Mouse (Mus musculus): ENCODE measurements around the gene Farp1.

- no peak for TF ChIP-seq POLR2A (IDR thresholded peaks at IDR 0.05; ENCODE audit: low read depth, low read length)
- TF ChIP-seq CTCF (conservative IDR thresholded peaks at IDR 0.05; ENCODE audit: insufficient read depth, insufficient read length, low read depth, low read length) = no peak
Observed at GRCm38 (mm10) chr14:121263912-121264311, 228.9 kb downstream of the Farp1 start.
